Mouse (Mus musculus): ENCODE data around the gene Dnah9. TPM values are rescaled to one million over a fixed set of nuclear protein-coding genes. Genes with fewer than 3 reads are reported as not detected.

Gene Dnah9
- polyA plus RNA-seq, 1 experiment from 2014 or later: 0.03 TPM

DNA sequence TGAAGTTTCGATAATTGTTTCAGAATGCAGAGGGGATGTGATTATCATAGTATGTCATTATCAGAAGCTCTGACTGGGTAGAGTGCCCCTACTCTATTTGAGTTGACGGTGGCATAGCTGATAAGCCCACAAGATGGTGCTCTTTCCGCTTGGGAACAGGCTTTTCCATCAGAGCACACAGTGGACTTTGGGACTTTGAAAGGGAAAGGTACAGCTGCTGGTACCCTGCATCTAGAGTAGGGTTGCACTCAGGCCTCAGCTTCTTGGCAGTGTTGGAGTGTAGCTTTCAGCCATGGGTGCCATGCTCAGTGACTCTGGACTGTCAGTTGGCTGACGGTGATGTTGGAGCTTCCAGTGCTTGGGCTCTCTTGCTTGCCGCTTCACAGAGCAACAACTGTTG, 348.1 kb downstream of the Dnah9 start:
- Histone ChIP-seq H3K4me2 (no peak overlapping the region), H3K9me3 (ENCODE audit: control insufficient read depth, low read length) (no peaks in the 10 kb centered on the region), H3K27me3 (replicated peaks; ENCODE audit: control insufficient read depth, insufficient read depth, low read length) (no peaks in the 10 kb centered on the region), H3K4me3 (ENCODE audit: low read depth, low read length) (no peak overlapping the region), H3K36me3 (ENCODE audit: control insufficient read depth, insufficient read depth, low read length) (peaks cover 19% of the 10 kb centered on the region; the same call in 1 of the 2 replicates), H3K9ac (ENCODE audit: low read depth, low read length) (no peak overlapping the region), H3K4me1 (replicated peaks; ENCODE audit: control insufficient read depth, insufficient read depth, low read length) (no peaks in the 10 kb centered on the region), H3K27ac (ENCODE audit: low read depth, low read length) (no peak overlapping the region)
- ATAC-seq (replicated peaks; ENCODE audit: low FRiP score): no peak; the same call in 1 of the 2 replicates
- no peak for DNase-seq (ENCODE audit: low spot score)
- WGBS: 78% methylated on average over 5 of the region's 5 CpGs

GRCm38 (mm10) chr11:65818193-65818592, 350.2 kb downstream of the Dnah9 start:
- H3K27me3 ChIP-seq (replicated peaks; ENCODE audit: control insufficient read depth, insufficient read depth, low read length): no peaks in the 10 kb centered on the region
- H3K9me3 ChIP-seq (ENCODE audit: control insufficient read depth, low read length): no peaks in the 10 kb centered on the region
- no peak overlapping the region for H3K4me3 ChIP-seq (ENCODE audit: low read depth, low read length)
- H3K4me1 ChIP-seq (replicated peaks; ENCODE audit: control insufficient read depth, insufficient read depth, low read length): no peaks in the 10 kb centered on the region
- ATAC-seq (replicated peaks; ENCODE audit: low FRiP score) (no peak), DNase-seq (ENCODE audit: low spot score) (no peak)
- H3K4me2 ChIP-seq: no peak overlapping the region
- 64% methylated on average over 1 of the region's 1 CpGs for WGBS
- peaks cover 19% of the 10 kb centered on the region for H3K36me3 ChIP-seq (ENCODE audit: control insufficient read depth, insufficient read depth, low read length)
- no peak overlapping the region for H3K27ac ChIP-seq (ENCODE audit: low read depth, low read length)
- no peak overlapping the region for H3K9ac ChIP-seq (ENCODE audit: low read depth, low read length)

DNA sequence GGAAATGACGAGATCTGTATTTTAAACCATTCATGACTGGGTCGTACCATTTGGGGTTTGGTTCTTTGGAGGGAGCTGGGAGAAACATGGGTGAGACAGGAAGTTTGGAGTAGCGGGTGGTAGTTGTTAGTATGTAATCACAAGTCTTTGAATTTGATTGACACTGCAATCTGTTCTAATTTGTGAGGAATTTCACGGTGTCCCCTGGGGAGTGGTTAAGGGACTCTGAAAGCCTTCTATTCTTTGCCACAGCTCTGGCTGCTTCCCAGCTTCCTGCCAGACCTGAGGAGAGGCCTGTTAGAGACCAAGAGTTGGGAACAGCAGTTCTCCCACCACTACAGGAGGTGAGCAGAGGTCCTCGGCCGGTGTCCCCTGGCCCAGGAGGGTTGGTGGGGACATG, 352.1 kb downstream of the Dnah9 start:
- H3K27ac ChIP-seq (ENCODE audit: low read depth, low read length): no peak overlapping the region
- WGBS: 75% methylated on average over 6 of the region's 6 CpGs
- H3K27me3 ChIP-seq (replicated peaks; ENCODE audit: control insufficient read depth, insufficient read depth, low read length): no peaks in the 10 kb centered on the region
- no peaks in the 10 kb centered on the region for H3K9me3 ChIP-seq (ENCODE audit: control insufficient read depth, low read length)
- H3K9ac ChIP-seq (ENCODE audit: low read depth, low read length): no peak overlapping the region
- no peak overlapping the region for H3K4me3 ChIP-seq (ENCODE audit: low read depth, low read length)
- H3K4me2 ChIP-seq: no peak overlapping the region
- H3K4me1 ChIP-seq (replicated peaks; ENCODE audit: control insufficient read depth, insufficient read depth, low read length): no peaks in the 10 kb centered on the region
- ATAC-seq (replicated peaks; ENCODE audit: low FRiP score): no peak
- DNase-seq (ENCODE audit: low spot score): no peak
- peaks cover 16% of the 10 kb centered on the region for H3K36me3 ChIP-seq (ENCODE audit: control insufficient read depth, insufficient read depth, low read length)

- Histone ChIP-seq H3K9ac (ENCODE audit: low read depth, low read length) (no peak overlapping the region), H3K9me3 (ENCODE audit: control insufficient read depth, low read length) (no peaks in the 10 kb centered on the region), H3K4me3 (ENCODE audit: low read depth, low read length) (no peak overlapping the region), H3K36me3 (ENCODE audit: control insufficient read depth, insufficient read depth, low read length) (peaks cover 16% of the 10 kb centered on the region), H3K4me1 (replicated peaks; ENCODE audit: control insufficient read depth, insufficient read depth, low read length) (no peaks in the 10 kb centered on the region; the same call in 1 of the 2 replicates), H3K27me3 (replicated peaks; ENCODE audit: control insufficient read depth, insufficient read depth, low read length) (no peaks in the 10 kb centered on the region), H3K27ac (ENCODE audit: low read depth, low read length) (no peak overlapping the region), H3K4me2 (no peak overlapping the region)
- WGBS: 91% methylated on average over 9 of the region's 9 CpGs
- ATAC-seq (replicated peaks; ENCODE audit: low FRiP score) (no peak), DNase-seq (ENCODE audit: low spot score) (no peak)
Observed at GRCm38 (mm10) chr11:65814381-65814780, 354.0 kb downstream of the Dnah9 start.

GRCm38 (mm10) chr11:65812088-65812487, 356.3 kb downstream of the Dnah9 start:
- H3K4me1 ChIP-seq (replicated peaks; ENCODE audit: control insufficient read depth, insufficient read depth, low read length): no peaks in the 10 kb centered on the region; the same call in 1 of the 2 replicates

DNA sequence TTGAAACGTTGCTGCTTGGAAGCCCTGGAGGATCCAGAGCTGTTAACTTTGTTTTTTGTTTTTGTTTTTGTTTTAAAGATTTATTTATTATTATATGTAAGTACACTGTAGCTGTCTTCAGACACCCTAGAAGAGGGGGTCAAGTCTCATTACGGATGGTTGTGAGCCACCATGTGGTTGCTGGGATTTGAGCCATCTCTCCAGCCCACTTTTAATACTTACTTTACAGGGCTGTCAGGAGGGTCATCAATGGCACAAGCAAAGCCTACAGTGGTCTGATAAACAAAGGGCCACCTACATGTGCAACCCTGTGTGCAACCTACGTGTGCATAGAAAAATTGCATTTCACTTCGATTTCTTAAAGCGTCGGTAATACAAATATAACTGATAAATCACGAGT, 360.8 kb downstream of the Dnah9 start:
- DNase-seq (ENCODE audit: low spot score) (no peak), ATAC-seq (replicated peaks; ENCODE audit: low FRiP score) (no peak)
- H3K9me3 ChIP-seq (ENCODE audit: control insufficient read depth, low read length): no peaks in the 10 kb centered on the region
- peak overlapping the region; percentile 93 for H3K4me2 ChIP-seq
- no peaks in the 10 kb centered on the region for H3K27me3 ChIP-seq (replicated peaks; ENCODE audit: control insufficient read depth, insufficient read depth, low read length)
- H3K9ac ChIP-seq (ENCODE audit: low read depth, low read length): peak overlapping the region; percentile 83
- 45% methylated on average over 7 of the region's 7 CpGs for WGBS
- no peaks in the 10 kb centered on the region; the same call in 1 of the 2 replicates for H3K4me1 ChIP-seq (replicated peaks; ENCODE audit: control insufficient read depth, insufficient read depth, low read length)
- no peaks in the 10 kb centered on the region for H3K36me3 ChIP-seq (ENCODE audit: control insufficient read depth, insufficient read depth, low read length)
- H3K27ac ChIP-seq (ENCODE audit: low read depth, low read length): peak overlapping the region; percentile 97
- peak overlapping the region; percentile 83 for H3K4me3 ChIP-seq (ENCODE audit: low read depth, low read length)

More at GRCm38 (mm10) chr11:65812088-65812487, 356.3 kb downstream of the Dnah9 start:
- Histone ChIP-seq H3K4me2 (no peak overlapping the region), H3K4me3 (ENCODE audit: low read depth, low read length) (no peak overlapping the region), H3K9me3 (ENCODE audit: control insufficient read depth, low read length) (no peaks in the 10 kb centered on the region), H3K27ac (ENCODE audit: low read depth, low read length) (no peak overlapping the region), H3K36me3 (ENCODE audit: control insufficient read depth, insufficient read depth, low read length) (peaks cover 14% of the 10 kb centered on the region), H3K27me3 (replicated peaks; ENCODE audit: control insufficient read depth, insufficient read depth, low read length) (no peaks in the 10 kb centered on the region), H3K9ac (ENCODE audit: low read depth, low read length) (no peak overlapping the region)
- DNase-seq (ENCODE audit: low spot score) (no peak), ATAC-seq (replicated peaks; ENCODE audit: low FRiP score) (no peak)
- 46% methylated on average over 5 of the region's 5 CpGs for WGBS

GRCm38 (mm10) chr11:65806909-65807504, 361.3 kb downstream of the Dnah9 start, which contains the start of gene Zkscan6:
TSS of gene Zkscan6 (plus strand) at chr11:65807175.
- Histone ChIP-seq H3K4me1 (replicated peaks; ENCODE audit: control insufficient read depth, insufficient read depth, low read length) (no peaks in the 10 kb centered on the region; the same call in 1 of the 2 replicates), H3K9me3 (ENCODE audit: control insufficient read depth, low read length) (no peaks in the 10 kb centered on the region), H3K4me2 (peak within 1 kb of the TSS; percentile 93), H3K27me3 (replicated peaks; ENCODE audit: control insufficient read depth, insufficient read depth, low read length) (no peaks in the 10 kb centered on the region), H3K4me3 (ENCODE audit: low read depth, low read length) (peak within 1 kb of the TSS; percentile 83), H3K36me3 (ENCODE audit: control insufficient read depth, insufficient read depth, low read length) (no peaks in the 10 kb centered on the region), H3K27ac (ENCODE audit: low read depth, low read length) (peak within 1 kb of the TSS; percentile 97), H3K9ac (ENCODE audit: low read depth, low read length) (peak within 1 kb of the TSS; percentile 83)
- peak; percentile 97 for ATAC-seq (replicated peaks; ENCODE audit: low FRiP score)
- WGBS: under 1% methylated on average over 55 of the region's 58 CpGs
- DNase-seq (ENCODE audit: low spot score): peak; percentile 94

GRCm38 (mm10) chr11:65806321-65806904, 361.9 kb downstream of the Dnah9 start:
- Histone ChIP-seq H3K27ac (ENCODE audit: low read depth, low read length) (peak overlapping the region; percentile 78), H3K9ac (ENCODE audit: low read depth, low read length) (peak overlapping the region; percentile 83), H3K4me2 (peak overlapping the region; percentile 93), H3K9me3 (ENCODE audit: control insufficient read depth, low read length) (no peaks in the 10 kb centered on the region), H3K4me1 (replicated peaks; ENCODE audit: control insufficient read depth, insufficient read depth, low read length) (no peaks in the 10 kb centered on the region; the same call in 1 of the 2 replicates), H3K4me3 (ENCODE audit: low read depth, low read length) (peak overlapping the region; percentile 83), H3K36me3 (ENCODE audit: control insufficient read depth, insufficient read depth, low read length) (no peaks in the 10 kb centered on the region), H3K27me3 (replicated peaks; ENCODE audit: control insufficient read depth, insufficient read depth, low read length) (no peaks in the 10 kb centered on the region)
- ATAC-seq (replicated peaks; ENCODE audit: low FRiP score) (peak; percentile 61), DNase-seq (ENCODE audit: low spot score) (no peak)
- WGBS: 0% methylated on average over 20 of the region's 20 CpGs

- no peak overlapping the region for H3K4me2 ChIP-seq
- no peaks in the 10 kb centered on the region for H3K9me3 ChIP-seq (ENCODE audit: control insufficient read depth, low read length)
- DNase-seq (ENCODE audit: low spot score): no peak
- H3K27ac ChIP-seq (ENCODE audit: low read depth, low read length): no peak overlapping the region
- no peak for ATAC-seq (replicated peaks; ENCODE audit: low FRiP score)
- no peaks in the 10 kb centered on the region for H3K36me3 ChIP-seq (ENCODE audit: control insufficient read depth, insufficient read depth, low read length)
- H3K4me3 ChIP-seq (ENCODE audit: low read depth, low read length): no peak overlapping the region
- no peaks in the 10 kb centered on the region for H3K27me3 ChIP-seq (replicated peaks; ENCODE audit: control insufficient read depth, insufficient read depth, low read length)
- no peaks in the 10 kb centered on the region for H3K4me1 ChIP-seq (replicated peaks; ENCODE audit: control insufficient read depth, insufficient read depth, low read length)
- WGBS: 65% methylated on average over 3 of the region's 3 CpGs
- no peak overlapping the region for H3K9ac ChIP-seq (ENCODE audit: low read depth, low read length)
Observed at GRCm38 (mm10) chr11:65801899-65802298, 366.5 kb downstream of the Dnah9 start.

Data from liver, embryonic 11.5 days (tissue).